Mouse (Mus musculus): ENCODE results near the gene Smpdl3b. TPM values are rescaled to one million over a fixed set of nuclear protein-coding genes. Genes with fewer than 3 reads are reported as not detected.
"Not testable (repeated sequence)": the region's sequence is repeated elsewhere in the genome, so short reads cannot be mapped to it uniquely, and the experiment has no call there.

Smpdl3b gene
- polyA plus RNA-seq, 1 experiment from 2014 or later, result 1.9 TPM

- no peak overlapping the region for H3K9ac ChIP-seq
- no peak overlapping the region for H3K4me2 ChIP-seq
- H3K9me3 ChIP-seq (replicated peaks), result no peaks in the 10 kb centered on the region
- WGBS (ENCODE audit: insufficient replicate concordance), result 44% methylated on average over 4 of the region's 4 CpGs
- peaks cover 38% of the 10 kb centered on the region for H3K27me3 ChIP-seq (replicated peaks)
- no peaks in the 10 kb centered on the region for H3K36me3 ChIP-seq
- peaks cover 46% of the 10 kb centered on the region for H3K4me1 ChIP-seq
- H3K27ac ChIP-seq, result no peak overlapping the region
- no peak for ATAC-seq
- H3K4me3 ChIP-seq, result no peak overlapping the region
Measured at GRCm38 (mm10) chr4:132798028-132798427, 41.0 kb upstream of the Smpdl3b start.

- Histone ChIP-seq H3K9ac (no peak overlapping the region), H3K9me3 (replicated peaks) (no peaks in the 10 kb centered on the region), H3K4me1 (peaks cover 41% of the 10 kb centered on the region), H3K27ac (no peak overlapping the region), H3K4me3 (no peak overlapping the region), H3K36me3 (no peaks in the 10 kb centered on the region), H3K4me2 (no peak overlapping the region), H3K27me3 (replicated peaks) (peaks cover 43% of the 10 kb centered on the region)
- 57% methylated on average over 1 of the region's 1 CpGs for WGBS (ENCODE audit: insufficient replicate concordance)
- no peak for ATAC-seq
Measured at GRCm38 (mm10) chr4:132797461-132797860, 40.4 kb upstream of the Smpdl3b start.

GRCm38 (mm10) chr4:132796196-132796886, 39.3 kb upstream of the Smpdl3b start, which contains the start of gene Themis2:
TSS of gene Themis2 (minus strand) at chr4:132796387.
- WGBS (ENCODE audit: insufficient replicate concordance), result under 1% methylated on average over 21 of the region's 21 CpGs
- H3K9me3 ChIP-seq (replicated peaks), result no peaks in the 10 kb centered on the region
- H3K9ac ChIP-seq, result peak within 1 kb of the TSS; percentile 35; the same call in 1 of the 2 replicates
- peaks cover 29% of the 10 kb centered on the region for H3K4me1 ChIP-seq
- peak within 1 kb of the TSS; percentile 52 for H3K4me3 ChIP-seq
- ATAC-seq, result peak; percentile 78
- H3K4me2 ChIP-seq, result peak within 1 kb of the TSS; percentile 76
- H3K36me3 ChIP-seq, result no peaks in the 10 kb centered on the region
- no peak within 1 kb of the TSS for H3K27ac ChIP-seq
- H3K27me3 ChIP-seq (replicated peaks), result peaks cover 43% of the 10 kb centered on the region

- WGBS (ENCODE audit: insufficient replicate concordance), result 62% methylated on average over 7 of the region's 7 CpGs
- Histone ChIP-seq H3K36me3 (no peaks in the 10 kb centered on the region), H3K27me3 (replicated peaks) (peaks cover 43% of the 10 kb centered on the region), H3K27ac (no peak overlapping the region), H3K4me2 (peak overlapping the region; percentile 76), H3K4me3 (peak overlapping the region; percentile 52; the same call in 1 of the 2 replicates), H3K4me1 (peaks cover 23% of the 10 kb centered on the region), H3K9me3 (replicated peaks) (no peaks in the 10 kb centered on the region), H3K9ac (no peak overlapping the region)
- ATAC-seq, result no peak
Measured at GRCm38 (mm10) chr4:132795171-132795570, 38.1 kb upstream of the Smpdl3b start.

- Histone ChIP-seq H3K27me3 (replicated peaks) (peaks cover 43% of the 10 kb centered on the region), H3K4me2 (peak overlapping the region; percentile 76), H3K4me1 (peaks cover 23% of the 10 kb centered on the region), H3K9ac (no peak overlapping the region), H3K9me3 (replicated peaks) (no peaks in the 10 kb centered on the region), H3K36me3 (no peaks in the 10 kb centered on the region), H3K27ac (no peak overlapping the region), H3K4me3 (0 out of 2 replicates have a peak overlapping the region, but pooled peaks have one; percentile 52)
- 58% methylated on average over 8 of the region's 8 CpGs for WGBS (ENCODE audit: insufficient replicate concordance)
- ATAC-seq, result no peak
Measured at GRCm38 (mm10) chr4:132794760-132795159, 37.7 kb upstream of the Smpdl3b start.

GRCm38 (mm10) chr4:132794028-132794427, 37.0 kb upstream of the Smpdl3b start:
- no peaks in the 10 kb centered on the region for H3K9me3 ChIP-seq (replicated peaks)
- no peak overlapping the region for H3K27ac ChIP-seq
- H3K4me1 ChIP-seq, result peaks cover 23% of the 10 kb centered on the region
- 0 out of 2 replicates have a peak overlapping the region, but pooled peaks have one; percentile 8 for H3K4me2 ChIP-seq
- no peak overlapping the region for H3K9ac ChIP-seq
- 23% methylated on average over 9 of the region's 9 CpGs for WGBS (ENCODE audit: insufficient replicate concordance)
- H3K27me3 ChIP-seq (replicated peaks), result peaks cover 43% of the 10 kb centered on the region
- H3K4me3 ChIP-seq, result no peak overlapping the region
- ATAC-seq, result no peak
- no peaks in the 10 kb centered on the region for H3K36me3 ChIP-seq

GRCm38 (mm10) chr4:132793322-132794004, 36.4 kb upstream of the Smpdl3b start:
- H3K36me3 ChIP-seq; H3K9ac ChIP-seq; ATAC-seq; H3K27ac ChIP-seq; H3K4me2 ChIP-seq; H3K9me3 ChIP-seq (replicated peaks); H3K4me3 ChIP-seq: not testable (repeated sequence)
- 73% methylated on average over 8 of the region's 9 CpGs for WGBS (ENCODE audit: insufficient replicate concordance)
- Histone ChIP-seq H3K27me3 (replicated peaks) (peaks cover 43% of the 10 kb centered on the region), H3K4me1 (peaks cover 23% of the 10 kb centered on the region)

- no peaks in the 10 kb centered on the region for H3K9me3 ChIP-seq (replicated peaks)
- no peak overlapping the region for H3K27ac ChIP-seq
- H3K4me2 ChIP-seq, result no peak overlapping the region
- H3K27me3 ChIP-seq (replicated peaks), result peaks cover 18% of the 10 kb centered on the region
- no peak overlapping the region for H3K9ac ChIP-seq
- no peaks in the 10 kb centered on the region for H3K36me3 ChIP-seq
- H3K4me1 ChIP-seq, result 0 out of 2 replicates have a peak, but pooled peaks cover 5% of the 10 kb centered on the region
- WGBS (ENCODE audit: insufficient replicate concordance), result 82% methylated on average over 8 of the region's 8 CpGs
- H3K4me3 ChIP-seq, result no peak overlapping the region
- ATAC-seq, result no peak
Measured at GRCm38 (mm10) chr4:132789731-132790130, 32.7 kb upstream of the Smpdl3b start.

- Histone ChIP-seq H3K27ac (no peak overlapping the region), H3K9me3 (replicated peaks) (no peaks in the 10 kb centered on the region), H3K36me3 (peaks cover 5% of the 10 kb centered on the region), H3K4me1 (peaks cover 17% of the 10 kb centered on the region), H3K27me3 (replicated peaks) (no peaks in the 10 kb centered on the region), H3K4me2 (no peak overlapping the region), H3K9ac (no peak overlapping the region), H3K4me3 (no peak overlapping the region)
- ATAC-seq, result no peak
- WGBS (ENCODE audit: insufficient replicate concordance), result 87% methylated on average over 13 of the region's 13 CpGs
Measured at GRCm38 (mm10) chr4:132785228-132785627, 28.2 kb upstream of the Smpdl3b start.

GRCm38 (mm10) chr4:132783732-132784131, 26.7 kb upstream of the Smpdl3b start:
- Histone ChIP-seq H3K4me3 (no peak overlapping the region), H3K4me2 (no peak overlapping the region), H3K9ac (no peak overlapping the region), H3K27ac (no peak overlapping the region), H3K9me3 (replicated peaks) (no peaks in the 10 kb centered on the region), H3K36me3 (peaks cover 20% of the 10 kb centered on the region), H3K4me1 (peaks cover 17% of the 10 kb centered on the region), H3K27me3 (replicated peaks) (no peaks in the 10 kb centered on the region)
- WGBS (ENCODE audit: insufficient replicate concordance), result 52% methylated on average over 2 of the region's 2 CpGs
- no peak for ATAC-seq

- H3K9ac ChIP-seq, result no peak overlapping the region
- peak overlapping the region; percentile 49; the same call in 1 of the 2 replicates for H3K27ac ChIP-seq
- 72% methylated on average over 4 of the region's 4 CpGs for WGBS (ENCODE audit: insufficient replicate concordance)
- no peak overlapping the region for H3K4me2 ChIP-seq
- peaks cover 55% of the 10 kb centered on the region for H3K36me3 ChIP-seq
- no peak for ATAC-seq
- H3K27me3 ChIP-seq (replicated peaks), result no peaks in the 10 kb centered on the region
- no peak overlapping the region for H3K4me3 ChIP-seq
- no peaks in the 10 kb centered on the region for H3K9me3 ChIP-seq (replicated peaks)
- peaks cover 17% of the 10 kb centered on the region for H3K4me1 ChIP-seq
Measured at GRCm38 (mm10) chr4:132780288-132780687, 23.2 kb upstream of the Smpdl3b start.

GRCm38 (mm10) chr4:132778562-132779201, 21.6 kb upstream of the Smpdl3b start:
- Histone ChIP-seq H3K9me3 (replicated peaks) (no peaks in the 10 kb centered on the region), H3K9ac (no peak overlapping the region), H3K4me1 (peaks cover 9% of the 10 kb centered on the region), H3K27me3 (replicated peaks) (no peaks in the 10 kb centered on the region), H3K36me3 (peaks cover 71% of the 10 kb centered on the region), H3K4me3 (no peak overlapping the region), H3K27ac (no peak overlapping the region), H3K4me2 (no peak overlapping the region)
- 90% methylated on average over 6 of the region's 6 CpGs for WGBS (ENCODE audit: insufficient replicate concordance)
- no peak for ATAC-seq

Measured in liver, embryonic 12.5 days (tissue).